Comparison of ENCODE assay signal across 10 mouse cellular contexts in genomic region chr8:122110240-122110866, GRCm38 (mm10).
DNase-seq lines count a peak whose midpoint lies in the region; ATAC-seq lines count a peak whose summit lies in the region.
"Had no signal": no experiment of that assay in that cellular context is flagged by ENCODE, and none has a peak within 500 bp of the region (broad histone marks: within the 10 kb centered on the region; RNA-seq: fewer than 3 reads in every experiment).

No protein-coding gene starts in this region.

- no peak for ATAC-seq in hindbrain, embryonic 13.5 days (ENCODE audit: low FRiP score)
- ATAC-seq in hindbrain, embryonic 12.5 days (ENCODE audit: low FRiP score), result no peak
- peak; percentile 9; the same call in 1 of the 2 replicates for ATAC-seq in megakaryocyte, adult 5-6 weeks (ENCODE audit: poor library complexity, severe bottlenecking)
- ATAC-seq in cerebellum, adult (ENCODE audit: insufficient number of reproducible peaks, low FRiP score, low TSS enrichment), result no peak
- ATAC-seq: hindbrain, embryonic 16.5 days had no signal

- H3K4me1 ChIP-seq in hindbrain, embryonic 13.5 days (replicated peaks), result peaks cover 30% of the 10 kb centered on the region
- peaks cover 26% of the 10 kb centered on the region for H3K4me1 ChIP-seq in hindbrain, embryonic 12.5 days

- no peak overlapping the region for H3K4me3 ChIP-seq in hindbrain, embryonic 13.5 days
- no peak overlapping the region for H3K4me3 ChIP-seq in hindbrain, embryonic 12.5 days
- H3K4me3 ChIP-seq: limb, embryonic 12.5 days had no signal

- peak overlapping the region; percentile 0; the same call in 1 of the 2 replicates for H3K27ac ChIP-seq in hindbrain, embryonic 13.5 days
- no peak overlapping the region for H3K27ac ChIP-seq in hindbrain, embryonic 12.5 days
- H3K27ac ChIP-seq: limb, embryonic 12.5 days had no signal

- peak; percentile 19 for DNase-seq in CD4-positive helper T cell, adult 2 months (ENCODE audit: low read depth, low spot score)
- peak; percentile 76 for DNase-seq in NIH3T3 (ENCODE audit: low read depth)
- no peak for DNase-seq in frontal cortex, postnatal 25 days (ENCODE audit: low spot score in 2 of 2)
- no peak for DNase-seq in urinary bladder, adult 2 months (ENCODE audit: low spot score)

- H3K27me3 ChIP-seq in hindbrain, embryonic 13.5 days, result peaks cover 4% of the 10 kb centered on the region; the same call in 1 of the 2 replicates
- no peaks in the 10 kb centered on the region; the same call in 1 of the 2 replicates for H3K27me3 ChIP-seq in hindbrain, embryonic 12.5 days

- no peak overlapping the region for H3K9ac ChIP-seq in hindbrain, embryonic 13.5 days
- no peak overlapping the region for H3K9ac ChIP-seq in hindbrain, embryonic 12.5 days
- H3K9ac ChIP-seq: limb, embryonic 12.5 days had no signal

- H3K9me3 ChIP-seq in hindbrain, embryonic 13.5 days, result no peaks in the 10 kb centered on the region
- no peaks in the 10 kb centered on the region for H3K9me3 ChIP-seq in hindbrain, embryonic 12.5 days (replicated peaks)
- H3K9me3 ChIP-seq: limb, embryonic 12.5 days had no signal

- whole genome bisulfite sequencing in hindbrain, embryonic 13.5 days, result 65% methylated on average over 20 of the region's 20 CpGs
- 65% methylated on average over 20 of the region's 20 CpGs for WGBS in hindbrain, embryonic 12.5 days

- no peaks in the 10 kb centered on the region for H3K36me3 ChIP-seq in hindbrain, embryonic 13.5 days
- H3K36me3 ChIP-seq in hindbrain, embryonic 12.5 days, result no peaks in the 10 kb centered on the region
- H3K36me3 ChIP-seq: limb, embryonic 12.5 days had no signal

- H3K4me2 ChIP-seq in hindbrain, embryonic 13.5 days, result no peak overlapping the region
- H3K4me2 ChIP-seq in hindbrain, embryonic 12.5 days (replicated peaks), result no peak overlapping the region
- H3K4me2 ChIP-seq: limb, embryonic 12.5 days had no signal

Comparison
In these comparisons a context has a peak if more than half of its experiments do, and no peak if none do; other contexts are left out.
1. DNase-seq: peak in CD4-positive helper T cell, adult 2 months (single experiment) and NIH3T3 (single experiment); none in frontal cortex, postnatal 25 days (0 of 2) and urinary bladder, adult 2 months (single experiment).